Mouse (Mus musculus): ENCODE measurements at regions not wholly inside any gene's neighbourhood (a gene's known extent, or its start where the extent isn't known, plus 50 kb on each side); places are given as distances from the start of the nearest gene placed in this dataset.

GRCm38 (mm10) chr11:45058658-45059057, 441.5 kb downstream of the Ebf1 start:
- TF ChIP-seq POLR2A (IDR thresholded peaks at IDR 0.05; ENCODE audit: control insufficient read depth, extremely low read depth, insufficient read depth, low read length, poor library complexity), result no peak
- TF ChIP-seq CTCF (IDR thresholded peaks at IDR 0.05; ENCODE audit: borderline replicate concordance, control insufficient read depth, extremely low read depth, insufficient read depth, low read length, poor library complexity), result no peak
- WGBS, result 95% methylated on average over 1 of the region's 1 CpGs
- no peak overlapping the region for H3K4me3 ChIP-seq (ENCODE audit: control insufficient read depth, insufficient read depth, low read length)

DNA sequence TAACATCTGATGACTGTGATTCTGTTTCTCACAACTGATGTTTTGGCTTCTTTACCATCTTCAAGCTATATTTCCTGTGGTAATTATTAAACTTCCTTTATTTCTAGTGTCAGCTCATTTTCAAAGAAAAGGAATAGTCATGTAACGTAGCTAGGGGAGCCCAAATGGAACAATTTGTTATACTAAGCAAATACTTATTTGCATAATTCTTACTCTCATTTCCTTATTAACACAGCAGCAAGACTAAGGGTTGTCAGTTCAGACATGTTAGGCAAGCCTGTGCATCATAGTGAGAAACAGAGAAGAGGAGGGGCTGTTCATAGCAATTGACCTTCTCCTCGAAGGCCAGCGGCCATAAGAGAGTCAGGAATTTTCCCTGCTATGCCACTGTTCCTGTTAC, 449.5 kb downstream of the Ebf1 start:
- TF ChIP-seq CTCF (IDR thresholded peaks at IDR 0.05; ENCODE audit: borderline replicate concordance, control insufficient read depth, extremely low read depth, insufficient read depth, low read length, poor library complexity) (no peak), POLR2A (IDR thresholded peaks at IDR 0.05; ENCODE audit: control insufficient read depth, extremely low read depth, insufficient read depth, low read length, poor library complexity) (no peak)
- H3K4me3 ChIP-seq (ENCODE audit: control insufficient read depth, insufficient read depth, low read length), result no peak overlapping the region
- H3K27me3 ChIP-seq (ENCODE audit: control insufficient read depth, insufficient read depth, low read length), result no peaks in the 10 kb centered on the region
- no peaks in the 10 kb centered on the region for H3K36me3 ChIP-seq (ENCODE audit: control insufficient read depth, insufficient read depth, low read length)
- no peaks in the 10 kb centered on the region for H3K4me1 ChIP-seq (replicated peaks; ENCODE audit: control insufficient read depth, insufficient read depth, low read length)
- 77% methylated on average over 3 of the region's 3 CpGs for WGBS
- DNase-seq, result no peak
- H3K27ac ChIP-seq (ENCODE audit: control insufficient read depth, insufficient read depth, low read length), result no peak overlapping the region

More at GRCm38 (mm10) chr11:45058658-45059057, 441.5 kb downstream of the Ebf1 start:
- Histone ChIP-seq H3K27me3 (ENCODE audit: control insufficient read depth, insufficient read depth, low read length) (no peaks in the 10 kb centered on the region), H3K4me1 (replicated peaks; ENCODE audit: control insufficient read depth, insufficient read depth, low read length) (no peaks in the 10 kb centered on the region), H3K36me3 (ENCODE audit: control insufficient read depth, insufficient read depth, low read length) (no peaks in the 10 kb centered on the region), H3K27ac (ENCODE audit: control insufficient read depth, insufficient read depth, low read length) (no peak overlapping the region)
- no peak for DNase-seq

- Histone ChIP-seq H3K4me3 (ENCODE audit: control insufficient read depth, insufficient read depth, low read length) (no peak overlapping the region), H3K27me3 (ENCODE audit: control insufficient read depth, insufficient read depth, low read length) (no peaks in the 10 kb centered on the region), H3K27ac (ENCODE audit: control insufficient read depth, insufficient read depth, low read length) (no peak overlapping the region), H3K4me1 (replicated peaks; ENCODE audit: control insufficient read depth, insufficient read depth, low read length) (no peaks in the 10 kb centered on the region), H3K36me3 (ENCODE audit: control insufficient read depth, insufficient read depth, low read length) (no peaks in the 10 kb centered on the region)
- TF ChIP-seq CTCF (IDR thresholded peaks at IDR 0.05; ENCODE audit: borderline replicate concordance, control insufficient read depth, extremely low read depth, insufficient read depth, low read length, poor library complexity) (no peak), POLR2A (IDR thresholded peaks at IDR 0.05; ENCODE audit: control insufficient read depth, extremely low read depth, insufficient read depth, low read length, poor library complexity) (no peak)
- no peak for DNase-seq
- WGBS, result 61% methylated on average over 1 of the region's 1 CpGs
Measured at GRCm38 (mm10) chr11:45070280-45070679, 453.2 kb downstream of the Ebf1 start.

DNA sequence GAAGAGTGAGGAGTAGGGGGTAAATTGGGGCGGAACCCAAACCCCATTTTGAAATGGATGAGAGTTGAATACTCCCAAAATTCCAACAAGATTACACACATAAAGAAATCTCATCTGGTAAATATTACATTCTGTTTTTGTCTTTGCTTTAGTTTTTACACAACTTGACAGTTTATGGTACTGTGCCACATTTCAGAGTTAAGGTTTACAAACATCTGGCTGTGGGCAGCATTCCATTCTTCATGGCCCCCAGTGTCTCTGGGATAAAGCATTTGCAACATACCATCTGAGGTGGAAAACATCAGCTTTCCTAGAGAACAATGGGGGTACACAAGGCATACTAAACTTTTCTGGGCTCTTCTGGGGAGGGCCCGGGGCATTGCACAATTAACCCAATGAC, 454.1 kb downstream of the Ebf1 start:
- H3K4me1 ChIP-seq (replicated peaks; ENCODE audit: control insufficient read depth, insufficient read depth, low read length), result no peaks in the 10 kb centered on the region
- no peaks in the 10 kb centered on the region for H3K36me3 ChIP-seq (ENCODE audit: control insufficient read depth, insufficient read depth, low read length)
- no peaks in the 10 kb centered on the region for H3K27me3 ChIP-seq (ENCODE audit: control insufficient read depth, insufficient read depth, low read length)
- no peak overlapping the region for H3K27ac ChIP-seq (ENCODE audit: control insufficient read depth, insufficient read depth, low read length)
- H3K4me3 ChIP-seq (ENCODE audit: control insufficient read depth, insufficient read depth, low read length), result no peak overlapping the region
- no peak for DNase-seq
- WGBS, result 86% methylated on average over 2 of the region's 2 CpGs
- TF ChIP-seq CTCF (IDR thresholded peaks at IDR 0.05; ENCODE audit: borderline replicate concordance, control insufficient read depth, extremely low read depth, insufficient read depth, low read length, poor library complexity) (no peak), POLR2A (IDR thresholded peaks at IDR 0.05; ENCODE audit: control insufficient read depth, extremely low read depth, insufficient read depth, low read length, poor library complexity) (no peak)

DNA sequence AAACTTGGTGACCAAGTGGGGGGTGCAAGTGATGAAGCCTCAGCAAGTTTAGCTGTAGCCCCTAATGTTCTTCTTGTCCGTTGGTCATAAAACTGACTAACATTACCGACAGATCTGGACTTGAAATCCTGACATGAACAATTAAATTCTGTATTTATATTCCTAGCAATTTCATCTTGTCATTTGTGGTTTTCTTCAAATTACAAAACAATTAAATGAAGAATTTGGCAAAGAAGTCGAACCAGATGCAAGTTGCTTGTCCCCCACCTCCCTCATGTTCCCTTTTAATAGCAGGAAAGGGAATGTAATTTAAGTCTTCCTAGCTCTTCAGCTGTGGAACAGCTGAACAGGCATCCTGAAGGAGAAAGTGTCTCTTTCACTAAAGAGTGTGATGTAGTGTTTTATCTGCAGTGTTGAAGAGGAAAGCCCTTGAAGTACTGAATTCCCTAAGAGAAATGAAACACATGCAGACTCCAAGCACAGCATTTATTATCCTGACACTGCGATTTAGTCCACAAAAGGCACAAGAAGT, 467.5 kb downstream of the Ebf1 start:
- Histone ChIP-seq H3K4me3 (ENCODE audit: control insufficient read depth, insufficient read depth, low read length) (no peak overlapping the region), H3K4me1 (replicated peaks; ENCODE audit: control insufficient read depth, insufficient read depth, low read length) (no peaks in the 10 kb centered on the region), H3K36me3 (ENCODE audit: control insufficient read depth, insufficient read depth, low read length) (no peaks in the 10 kb centered on the region), H3K27ac (ENCODE audit: control insufficient read depth, insufficient read depth, low read length) (no peak overlapping the region), H3K27me3 (ENCODE audit: control insufficient read depth, insufficient read depth, low read length) (no peaks in the 10 kb centered on the region)
- WGBS, result 79% methylated on average over 4 of the region's 4 CpGs
- TF ChIP-seq CTCF (IDR thresholded peaks at IDR 0.05; ENCODE audit: borderline replicate concordance, control insufficient read depth, extremely low read depth, insufficient read depth, low read length, poor library complexity) (no peak), POLR2A (IDR thresholded peaks at IDR 0.05; ENCODE audit: control insufficient read depth, extremely low read depth, insufficient read depth, low read length, poor library complexity) (no peak)
- no peak for DNase-seq

DNA sequence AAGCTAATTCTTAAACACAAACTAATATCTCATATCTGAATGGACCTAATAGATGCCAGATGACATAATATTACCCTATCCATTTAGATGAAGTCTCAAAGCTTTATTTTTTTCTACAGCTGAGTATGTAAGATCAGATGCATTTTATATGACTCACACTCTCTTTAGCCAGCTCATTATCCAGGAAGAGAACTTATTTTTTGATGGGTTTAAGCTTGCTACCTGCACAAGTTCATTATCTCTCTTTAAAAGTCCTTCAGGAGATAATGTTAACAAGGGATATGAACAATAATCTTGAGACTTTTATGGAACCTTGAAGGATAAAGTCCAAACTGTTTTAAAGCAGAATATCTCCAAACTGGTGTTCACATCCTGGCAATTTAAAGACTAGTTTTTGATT, 468.0 kb downstream of the Ebf1 start:
- no peaks in the 10 kb centered on the region for H3K27me3 ChIP-seq (ENCODE audit: control insufficient read depth, insufficient read depth, low read length)
- no peak for DNase-seq
- H3K27ac ChIP-seq (ENCODE audit: control insufficient read depth, insufficient read depth, low read length), result no peak overlapping the region
- TF ChIP-seq CTCF (IDR thresholded peaks at IDR 0.05; ENCODE audit: borderline replicate concordance, control insufficient read depth, extremely low read depth, insufficient read depth, low read length, poor library complexity), result no peak
- TF ChIP-seq POLR2A (IDR thresholded peaks at IDR 0.05; ENCODE audit: control insufficient read depth, extremely low read depth, insufficient read depth, low read length, poor library complexity), result no peak
- H3K36me3 ChIP-seq (ENCODE audit: control insufficient read depth, insufficient read depth, low read length), result no peaks in the 10 kb centered on the region
- H3K4me1 ChIP-seq (replicated peaks; ENCODE audit: control insufficient read depth, insufficient read depth, low read length), result no peaks in the 10 kb centered on the region
- no peak overlapping the region for H3K4me3 ChIP-seq (ENCODE audit: control insufficient read depth, insufficient read depth, low read length)

All from thymus, adult 2 months (tissue).